In genomic region chrX:98681281-98681680, GRCm38 (mm10) we compare ENCODE assay signal across 20 mouse cellular contexts.
"Had no signal": no experiment of that assay in that cellular context is flagged by ENCODE, and none has a peak within 500 bp of the region (broad histone marks: within the 10 kb centered on the region; RNA-seq: fewer than 3 reads in every experiment).

No protein-coding gene starts in this region.

- H3K9me3 ChIP-seq: midbrain, embryonic 10.5 days; midbrain, embryonic 12.5 days; neural tube, embryonic 13.5 days; neural tube, embryonic 15.5 days; stomach, embryonic 15.5 days had no signal

- ATAC-seq: midbrain, embryonic 16.5 days had no signal

- H3K4me1 ChIP-seq: midbrain, embryonic 10.5 days; midbrain, embryonic 12.5 days; neural tube, embryonic 13.5 days; neural tube, embryonic 15.5 days; stomach, embryonic 15.5 days had no signal

- H3K4me3 ChIP-seq: midbrain, embryonic 10.5 days; midbrain, embryonic 12.5 days; myocyte; neural tube, embryonic 13.5 days; neural tube, embryonic 15.5 days; stomach, embryonic 15.5 days had no signal

- H3K27ac ChIP-seq: midbrain, embryonic 10.5 days; midbrain, embryonic 12.5 days; neural tube, embryonic 13.5 days; neural tube, embryonic 15.5 days; stomach, embryonic 15.5 days; stomach, postnatal 0 days had no signal

- DNase-seq: lung, embryonic 14.5 days; lung, postnatal 10 days; lung, postnatal 4 days; midbrain, embryonic 14.5 days; retina, postnatal 1 day; right cerebral cortex, adult 18-20 months; right cerebral cortex, postnatal 25 days; right cerebral cortex, postnatal 4 days; spleen, adult 18-20 months; thymus, adult 2 months; thymus, postnatal 25 days; thymus, postnatal 4 days had no signal

- H3K4me2 ChIP-seq: lung, embryonic 14.5 days; midbrain, embryonic 12.5 days; neural tube, embryonic 13.5 days; neural tube, embryonic 15.5 days; stomach, embryonic 15.5 days had no signal

- H3K9ac ChIP-seq: lung, embryonic 14.5 days; midbrain, embryonic 12.5 days; neural tube, embryonic 13.5 days; neural tube, embryonic 15.5 days; stomach, embryonic 15.5 days had no signal

- H3K36me3 ChIP-seq: midbrain, embryonic 10.5 days; midbrain, embryonic 12.5 days; neural tube, embryonic 13.5 days; neural tube, embryonic 15.5 days; stomach, embryonic 15.5 days had no signal

- H3K27me3 ChIP-seq: midbrain, embryonic 12.5 days; neural tube, embryonic 13.5 days; neural tube, embryonic 15.5 days; stomach, embryonic 15.5 days had no signal
